Mouse (Mus musculus) kidney, embryonic 16.5 days (tissue): ENCODE data around the gene Olfr832. TPM values are rescaled to one million over a fixed set of nuclear protein-coding genes. Genes with fewer than 3 reads are reported as not detected.
"Not testable (repeated sequence)": the region's sequence is repeated elsewhere in the genome, so short reads cannot be mapped to it uniquely, and the experiment has no call there.

Experiments used
- ATAC-seq: fragments of 200-750 bp; cut with Nextera tagmentation; 2 replicates; pipeline ENCODE4 v1.8.0; 2017; ENCODE audit warnings: moderate TSS enrichment; ENCODE audit not compliant: low FRiP score, low TSS enrichment
- H3K27ac ChIP-seq: fragments of 300-500 bp; sonication (generic); 2 replicates; pipeline ENCODE4 v1.5.1; 2014; ENCODE audit warnings: low read length
- H3K27me3 ChIP-seq: fragments of 300-500 bp; sonication (generic); 2 replicates; pipeline ENCODE4 v1.6.1; 2014; ENCODE audit warnings: low read length, control low read depth, mixed read lengths; ENCODE audit not compliant: insufficient read depth
- H3K36me3 ChIP-seq: fragments of 300-500 bp; sonication (generic); 2 replicates; pipeline ENCODE4 v1.6.1; 2014; ENCODE audit warnings: low read length, control low read depth, mixed read lengths; ENCODE audit not compliant: insufficient read depth
- H3K4me1 ChIP-seq: fragments of 300-500 bp; sonication (generic); 2 replicates; pipeline ENCODE4 v1.6.1; 2014; ENCODE audit warnings: low read length, control low read depth, mixed read lengths; ENCODE audit not compliant: insufficient read depth
- H3K4me2 ChIP-seq: fragments of 300-500 bp; sonication (generic); replicated peaks from 2 replicates; pipeline ENCODE4 v1.6.1; 2014; ENCODE audit warnings: low read depth, low read length
- H3K4me3 ChIP-seq: fragments of 300-500 bp; sonication (generic); 2 replicates; pipeline ENCODE4 v1.5.1; 2014; ENCODE audit warnings: mild to moderate bottlenecking, low read length
- H3K9ac ChIP-seq: fragments of 300-500 bp; sonication (generic); replicated peaks from 2 replicates; pipeline ENCODE4 v1.6.1; 2014; ENCODE audit warnings: low read length
- H3K9me3 ChIP-seq: fragments of 300-500 bp; sonication (generic); 2 replicates; pipeline ENCODE4 v1.6.1; 2016; ENCODE audit warnings: low read length, control low read depth
- WGBS: fragments of 180-500 bp; shearing (Covaris S2); extraction: QIAGEN DNeasy Blood & Tissue Kit; methylation state at CpG from one replicate; pipeline ENCODE4 v1.1.7; 2014; 5-methylcytosine and 5-hydroxymethylcytosine counted together
- polyA plus RNA-seq: library from polyadenylated mRNA; unstranded; fragments of >200 nt; fragmentation: Nextera tagmentation; extraction: Ambion mirVana; gene quantifications from 2 replicates; pipeline ENCODE4 v1.2.1, GENCODE M21; 2015

Gene Olfr832
- not detected in 2 replicates for polyA plus RNA-seq

GRCm38 (mm10) chr9:18936822-18937221, at the start of gene Olfr832:
Olfr832 (plus strand) TSS chr9:18937122.
- not testable (repeated sequence) for H3K36me3 ChIP-seq, H3K4me3 ChIP-seq, H3K4me2 ChIP-seq, H3K27me3 ChIP-seq, H3K9me3 ChIP-seq, H3K27ac ChIP-seq, ATAC-seq, H3K9ac ChIP-seq, H3K4me1 ChIP-seq
- WGBS: 80% methylated on average over 2 of the region's 2 CpGs

GRCm38 (mm10) chr9:18907699-18908098, 29.2 kb upstream of the Olfr832 start:
- H3K27me3 ChIP-seq, H3K4me2 ChIP-seq, H3K4me3 ChIP-seq, ATAC-seq, H3K9me3 ChIP-seq, H3K4me1 ChIP-seq, H3K36me3 ChIP-seq, H3K9ac ChIP-seq, H3K27ac ChIP-seq: not testable (repeated sequence)
- 82% methylated on average over 2 of the region's 2 CpGs for WGBS

- ATAC-seq, H3K4me1 ChIP-seq, H3K36me3 ChIP-seq, H3K4me2 ChIP-seq, H3K4me3 ChIP-seq, H3K27ac ChIP-seq, H3K9ac ChIP-seq, H3K27me3 ChIP-seq, H3K9me3 ChIP-seq: not testable (repeated sequence)
- 90% methylated on average over 16 of the region's 16 CpGs for WGBS
Measured at GRCm38 (mm10) chr9:18927921-18928320, 9.0 kb upstream of the Olfr832 start.

- H3K4me3 ChIP-seq: no peak overlapping the region
- no peak overlapping the region for H3K27ac ChIP-seq
- no peak overlapping the region for H3K4me2 ChIP-seq
- H3K4me1 ChIP-seq: no peaks in the 10 kb centered on the region
- H3K36me3 ChIP-seq: no peaks in the 10 kb centered on the region
- H3K27me3 ChIP-seq: no peaks in the 10 kb centered on the region
- no peak overlapping the region for H3K9ac ChIP-seq
- peaks cover 2% of the 10 kb centered on the region; the same call in 1 of the 2 replicates for H3K9me3 ChIP-seq
- no peak for ATAC-seq
Measured at GRCm38 (mm10) chr9:18962021-18962420, 25.1 kb downstream of the Olfr832 start.

GRCm38 (mm10) chr9:18987690-18988089, 50.8 kb downstream of the Olfr832 start, which contains the start of gene Olfr834:
Olfr834 (plus strand) TSS chr9:18987990.
- H3K4me2 ChIP-seq: no peak within 1 kb of the TSS
- H3K4me3 ChIP-seq: no peak within 1 kb of the TSS
- no peaks in the 10 kb centered on the region for H3K27me3 ChIP-seq
- H3K9me3 ChIP-seq: peaks cover 3% of the 10 kb centered on the region; the same call in 1 of the 2 replicates
- no peak for ATAC-seq
- no peak within 1 kb of the TSS for H3K9ac ChIP-seq
- no peaks in the 10 kb centered on the region for H3K36me3 ChIP-seq
- WGBS: 85% methylated on average over 3 of the region's 3 CpGs
- H3K4me1 ChIP-seq: no peaks in the 10 kb centered on the region
- no peak within 1 kb of the TSS for H3K27ac ChIP-seq

Other genes starting within 250 kb of the Olfr832 start
- gene Olfr24, start 173.1 kb upstream of the Olfr832 start, polyA plus RNA-seq: not detected in 2 replicates
- not detected in 2 replicates for gene Olfr828, start 117.6 kb upstream of the Olfr832 start, polyA plus RNA-seq
- gene Olfr829, start 82.2 kb upstream of the Olfr832 start, polyA plus RNA-seq: 0.15 TPM in 1 of 2 replicates, not detected in the other
- gene Olfr830, start 62.4 kb upstream of the Olfr832 start, polyA plus RNA-seq: not detected in 2 replicates
- not detected in 2 replicates for gene Olfr834, start 50.9 kb downstream of the Olfr832 start, polyA plus RNA-seq
- not detected in 2 replicates for gene Olfr835, start 95.6 kb downstream of the Olfr832 start, polyA plus RNA-seq
- gene Olfr836, start 183.3 kb downstream of the Olfr832 start, polyA plus RNA-seq: not detected in 2 replicates
- gene Olfr837, start 199.2 kb downstream of the Olfr832 start, polyA plus RNA-seq: not detected in 2 replicates
- gene Olfr839-ps1, start 240.2 kb downstream of the Olfr832 start, polyA plus RNA-seq: not detected in 2 replicates